Mouse (Mus musculus) fibroblast of lung, adult 2 months (primary cell): Measurements from ENCODE around the gene B9d2.

Experiments
- DNase-seq: peaks from one replicate; pipeline ENCODE4 v3.0.0-alpha.2; 2011; ENCODE audit warnings: low read depth

Gene B9d2

GRCm38 (mm10) chr7:25731294-25732055, 50.9 kb downstream of the B9d2 start:
- no peak for DNase-seq

- no peak for DNase-seq
Measured at GRCm38 (mm10) chr7:25734991-25735390, 54.4 kb downstream of the B9d2 start.
